Mouse (Mus musculus) megakaryocyte, embryonic 14.5 days (primary cell): ENCODE measurements at regions not wholly inside any gene's neighbourhood (a gene's known extent, or its start where the extent isn't known, plus 50 kb on each side); places are given as distances from the start of the nearest gene placed in this dataset.

Experiments used
- FLI1 ChIP-seq: IDR thresholded peaks from 2 replicates; pipeline ENCODE4 v1.6.1; 2012; ENCODE audit warnings: low read length, inconsistent platforms, mixed read lengths
- GATA1 ChIP-seq: IDR thresholded peaks from 3 replicates; pipeline ENCODE4 v1.6.1; 2012; ENCODE audit warnings: mixed read lengths, low read length, inconsistent platforms, borderline replicate concordance

- TF ChIP-seq GATA1 = no peak
- TF ChIP-seq FLI1 = no peak
These were observed 520.9 kb upstream of the Tbx3 start for GRCm38 (mm10) chr5:119149389-119150185.
